Comparison of ENCODE assay signal across 10 mouse cellular contexts in genomic region chr1:37634658-37635057, GRCm38 (mm10).
DNase-seq lines count a peak whose midpoint lies in the region; ATAC-seq and TF ChIP-seq lines count a peak whose summit lies in the region.
"Had no signal": no experiment of that assay in that cellular context is flagged by ENCODE, and none has a peak within 500 bp of the region (broad histone marks: within the 10 kb centered on the region; RNA-seq: fewer than 3 reads in every experiment).

No protein-coding gene starts in this region.

- WGBS in liver, postnatal 0 days (ENCODE audit: insufficient replicate concordance), result 22% methylated on average over 4 of the region's 4 CpGs

- H3K4me3 ChIP-seq in liver, postnatal 0 days (ENCODE audit: low read depth, low read length), result no peak overlapping the region
- H3K4me3 ChIP-seq: heart, embryonic 15.5 days; midbrain, embryonic 12.5 days had no signal

- no peak for ATAC-seq in liver, postnatal 0 days

- H3K36me3 ChIP-seq in liver, postnatal 0 days (replicated peaks; ENCODE audit: insufficient read depth, low read length), result no peaks in the 10 kb centered on the region
- no peaks in the 10 kb centered on the region for H3K36me3 ChIP-seq in splenic B cell, adult 2 months (ENCODE audit: control insufficient read depth, insufficient read depth, low read length, poor library complexity, severe bottlenecking)
- H3K36me3 ChIP-seq: heart, embryonic 15.5 days; midbrain, embryonic 12.5 days had no signal

- H3K27ac ChIP-seq in liver, postnatal 0 days (ENCODE audit: low read depth), result no peak overlapping the region
- H3K27ac ChIP-seq: heart, embryonic 15.5 days; midbrain, embryonic 12.5 days had no signal

- intact Hi-C loops in left cerebral cortex, postnatal 25 days (cut with DNase I), result loop anchor here (5.0 to 10.0 kb wide), 2 partner anchors 162 to 900 kb away; no protein-coding TSS in a partner anchor

- peak; percentile 90 for TF ChIP-seq CTCF in liver, postnatal 0 days (IDR thresholded peaks at IDR 0.05; ENCODE audit: low read depth)

- no peaks in the 10 kb centered on the region for H3K27me3 ChIP-seq in liver, postnatal 0 days (ENCODE audit: insufficient read depth, low read length)
- no peaks in the 10 kb centered on the region for H3K27me3 ChIP-seq in splenic B cell, adult 2 months (ENCODE audit: control insufficient read depth, insufficient read depth, low read length, poor library complexity, severe bottlenecking)
- H3K27me3 ChIP-seq: heart, embryonic 15.5 days; midbrain, embryonic 12.5 days had no signal

- no peak for TF ChIP-seq EP300 in liver, postnatal 0 days (IDR thresholded peaks at IDR 0.05; ENCODE audit: low read depth)

- no peaks in the 10 kb centered on the region for H3K9me3 ChIP-seq in liver, postnatal 0 days (ENCODE audit: low read length)
- H3K9me3 ChIP-seq: heart, embryonic 15.5 days; midbrain, embryonic 12.5 days had no signal

- no peak overlapping the region for H3K4me2 ChIP-seq in liver, postnatal 0 days (ENCODE audit: low read depth, low read length)
- H3K4me2 ChIP-seq: heart, embryonic 15.5 days; midbrain, embryonic 12.5 days had no signal

- no peaks in the 10 kb centered on the region for H3K4me1 ChIP-seq in liver, postnatal 0 days (ENCODE audit: insufficient read depth)
- H3K4me1 ChIP-seq: heart, embryonic 15.5 days; midbrain, embryonic 12.5 days had no signal

- H3K9ac ChIP-seq in liver, postnatal 0 days (replicated peaks), result no peak overlapping the region
- H3K9ac ChIP-seq: heart, embryonic 15.5 days; midbrain, embryonic 12.5 days had no signal

- DNase-seq in adrenal gland, adult 2 months, result peak; percentile 38
- no peak for DNase-seq in adrenal gland, postnatal 4 days (ENCODE audit: low spot score in 2 of 2)
- peak; percentile 42 to 47 for DNase-seq in left cerebral cortex, postnatal 25 days (ENCODE audit: low spot score in 2 of 2)
- no peak for DNase-seq in left cerebral cortex, adult 8-10 months (ENCODE audit: low spot score in 2 of 2)
- peak; percentile 37 for DNase-seq in R1 (ENCODE audit: low read depth, low spot score)
- peak; percentile 36 for DNase-seq in embryo, embryonic 11.5 days (ENCODE audit: low read depth, low spot score)
- DNase-seq in liver, postnatal 0 days, result peak; percentile 57
- peak; percentile 69 for DNase-seq in splenic B cell, adult 2 months (ENCODE audit: low read depth, low spot score)

Comparison
In these comparisons a context has a peak if more than half of its experiments do, and no peak if none do; other contexts are left out.
1. DNase-seq: peak in adrenal gland, adult 2 months (single experiment), left cerebral cortex, postnatal 25 days (2 of 2), R1 (single experiment), embryo, embryonic 11.5 days (single experiment), liver, postnatal 0 days (single experiment) and splenic B cell, adult 2 months (single experiment); none in adrenal gland, postnatal 4 days (0 of 2) and left cerebral cortex, adult 8-10 months (0 of 2).